Mouse (Mus musculus) heart, adult 11 months (tissue): ENCODE data around the gene Msh5.
"Not testable (repeated sequence)": the region's sequence is repeated elsewhere in the genome, so short reads cannot be mapped to it uniquely, and the experiment has no call there.

ENCODE experiments used
- DNase-seq: peaks from one replicate; pipeline ENCODE4 v3.0.0; 2022

Msh5 gene

DNA sequence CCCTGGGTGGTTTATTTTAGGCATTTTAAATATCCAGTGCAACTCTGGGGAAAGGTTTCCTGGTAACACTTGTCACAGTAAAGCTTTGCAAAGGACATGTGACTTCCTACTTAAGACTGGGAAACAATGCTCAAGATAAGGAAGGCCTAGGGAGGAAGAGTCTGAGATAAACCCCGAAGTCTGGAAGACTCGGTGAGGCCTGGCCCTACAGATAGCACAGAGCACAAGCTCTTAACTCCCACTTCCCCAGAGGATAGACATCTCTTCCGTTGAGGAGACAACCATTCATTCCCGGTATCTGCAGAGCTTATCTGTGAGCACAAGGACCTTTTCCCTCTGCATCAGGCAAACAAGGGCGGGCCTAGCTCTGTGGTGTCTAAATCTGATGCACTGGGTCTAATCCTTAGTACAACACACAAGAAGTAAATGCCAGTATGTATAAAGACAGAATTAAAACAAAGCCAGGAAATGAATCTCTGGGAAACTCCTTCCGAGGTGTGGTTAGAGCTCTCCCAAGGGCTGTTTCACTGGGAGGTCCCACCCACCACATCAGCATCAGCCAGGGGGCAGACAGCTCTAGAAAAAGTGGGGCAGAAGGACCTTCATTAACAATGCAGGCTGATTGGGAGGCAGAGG, 24.6 kb downstream of the Msh5 start:
- peak; percentile 97 for DNase-seq

DNA sequence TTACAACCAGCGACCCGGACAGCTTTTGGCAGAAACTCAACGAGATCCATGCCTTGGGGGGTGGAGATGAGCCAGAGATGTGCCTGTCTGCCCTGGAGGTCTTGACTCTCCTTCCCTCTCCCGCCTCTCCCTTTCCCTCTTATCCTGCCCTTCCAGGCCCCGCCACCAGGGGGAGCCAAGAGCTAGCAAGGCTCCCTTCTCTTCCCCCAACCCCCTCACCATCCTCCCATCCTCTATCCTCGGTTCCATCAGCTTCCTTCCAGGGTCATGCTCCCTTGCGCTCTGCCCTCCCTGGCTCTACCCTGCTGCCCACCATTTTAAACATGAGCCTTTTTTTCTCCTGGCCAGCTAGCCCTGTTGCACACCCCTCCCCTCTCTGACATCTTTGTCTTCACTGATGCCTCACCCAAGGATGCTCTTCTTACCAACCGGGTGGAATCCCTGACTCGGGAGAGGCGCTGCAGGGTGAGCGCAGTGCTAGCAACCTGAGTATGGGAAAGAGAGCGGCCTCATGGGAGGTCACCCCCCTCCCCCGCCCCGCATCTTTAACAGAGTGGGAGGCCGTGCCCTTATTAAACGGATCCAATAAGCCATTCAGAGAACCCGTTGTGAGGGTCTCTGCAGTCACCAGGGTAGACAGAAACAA, 25.3 kb downstream of the Msh5 start:
- peak; percentile 99 for DNase-seq

DNA sequence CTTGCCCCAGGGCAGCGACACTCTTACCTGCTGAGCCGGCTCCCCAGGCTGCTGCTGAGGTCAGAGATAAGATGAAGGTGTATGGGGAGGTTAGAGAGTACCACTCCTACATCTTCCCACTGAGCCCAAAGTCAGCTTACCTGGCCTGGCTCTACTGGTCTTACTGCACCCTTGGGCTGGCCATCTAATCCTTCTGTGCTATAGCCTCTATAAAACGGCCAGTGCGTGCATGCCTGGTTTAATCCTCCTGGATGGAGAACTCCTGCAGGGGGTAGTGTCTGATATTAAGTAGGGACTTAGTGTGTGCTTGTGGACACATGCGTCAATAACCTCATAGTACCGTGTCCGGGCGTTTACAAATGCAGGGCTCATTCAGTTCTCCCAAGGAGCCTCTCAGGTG, 26.0 kb downstream of the Msh5 start:
- DNase-seq, result peak; percentile 91

DNA sequence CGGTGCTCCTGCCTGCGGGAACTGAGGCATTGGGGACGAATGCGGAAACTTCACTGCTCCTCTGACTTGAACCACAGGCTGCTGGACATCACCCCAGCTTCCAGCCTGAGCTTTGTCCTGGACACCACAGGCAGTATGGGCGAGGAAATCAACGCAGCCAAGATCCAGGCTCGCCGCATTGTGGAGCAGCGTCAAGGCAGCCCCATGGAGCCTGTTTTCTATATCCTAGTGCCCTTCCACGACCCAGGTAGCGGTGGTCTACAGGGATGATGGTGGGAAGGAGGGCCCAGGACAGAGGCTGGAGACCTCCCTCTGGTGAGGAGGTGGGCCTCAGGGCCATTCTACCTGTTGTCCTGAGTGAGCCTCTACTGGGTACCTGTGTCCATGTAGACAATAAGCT, 26.7 kb downstream of the Msh5 start:
- peak; percentile 92 for DNase-seq

DNA sequence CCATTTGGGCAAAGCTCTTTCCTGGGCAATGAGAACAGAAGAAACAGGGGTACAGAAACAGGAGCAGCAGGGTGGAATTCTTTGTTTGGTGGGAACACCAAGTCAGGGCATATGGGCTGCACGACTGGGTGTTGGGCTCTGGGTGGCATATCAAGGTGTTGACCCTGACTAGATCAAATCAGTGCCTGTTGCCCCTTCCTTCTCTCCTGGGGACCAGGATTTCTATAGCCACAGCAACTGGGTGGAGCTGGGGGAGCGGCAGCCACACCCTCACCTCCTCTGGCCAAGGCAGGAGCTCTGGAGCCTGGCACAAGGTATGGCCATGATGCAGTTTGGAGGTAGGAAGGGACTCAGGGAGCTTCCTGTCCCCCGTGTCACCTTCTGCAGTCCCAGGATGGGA, 28.4 kb downstream of the Msh5 start:
- peak; percentile 87 for DNase-seq

DNA sequence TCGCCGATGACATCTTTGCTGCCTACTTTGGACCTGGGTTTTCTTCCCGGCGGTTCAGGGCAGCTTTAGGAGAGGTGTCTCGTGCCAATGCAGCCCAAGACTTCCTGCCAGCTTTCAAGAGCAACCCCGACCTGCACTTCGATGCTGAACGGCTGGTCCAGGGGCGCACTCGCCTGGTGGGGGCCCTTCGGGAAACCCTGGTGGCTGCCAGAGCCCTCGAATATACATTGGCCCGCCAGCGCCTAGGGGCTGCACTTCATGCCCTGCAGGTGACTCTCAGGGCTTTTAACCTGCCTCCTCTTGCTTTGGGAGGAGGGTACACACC, 28.9 kb downstream of the Msh5 start:
- DNase-seq, result peak; percentile 89

DNA sequence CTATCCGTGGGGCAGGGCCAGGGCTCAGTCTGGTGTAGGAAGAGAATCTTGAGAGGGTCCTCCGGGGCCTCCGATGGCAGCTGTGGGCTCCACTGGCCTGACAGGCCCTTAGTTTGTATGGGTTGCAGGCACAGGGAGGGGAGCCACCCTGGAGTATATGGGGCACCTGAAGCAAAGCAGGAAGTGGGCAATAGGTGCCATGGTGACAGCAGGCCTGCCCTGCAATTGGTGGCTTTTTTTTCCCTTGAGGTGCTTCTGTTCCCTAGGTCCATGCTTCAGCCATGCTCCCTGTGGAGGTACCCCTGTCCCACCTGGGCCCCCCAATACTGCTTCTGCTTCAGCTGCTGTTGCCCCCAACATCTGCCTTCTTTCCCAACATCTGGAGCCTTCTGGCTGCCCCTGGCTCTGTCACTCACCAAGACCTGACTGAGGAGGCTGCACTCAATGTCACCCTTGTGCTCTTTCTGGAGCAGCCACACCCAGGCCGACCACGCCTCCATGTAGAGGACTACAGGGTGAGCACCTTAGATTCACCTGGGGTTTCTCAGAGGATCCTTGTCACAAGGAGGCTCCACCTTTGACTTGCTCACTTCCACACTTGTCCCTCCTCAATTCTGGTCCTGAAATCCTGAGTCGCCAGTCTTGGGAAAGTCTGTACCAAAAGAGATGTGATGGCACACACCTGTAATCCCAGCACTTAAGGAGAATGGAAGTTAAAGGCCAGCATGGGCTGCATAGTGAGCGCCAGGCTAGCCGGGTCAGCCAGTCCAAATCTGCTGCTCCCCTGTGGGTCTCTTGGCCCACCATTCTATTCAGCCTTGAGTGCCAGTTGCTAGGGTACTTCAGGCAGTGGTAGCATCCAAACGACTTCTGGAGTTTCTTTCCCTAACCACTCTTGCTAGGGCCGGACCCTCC, 29.5 kb downstream of the Msh5 start:
- peak; percentile 88 for DNase-seq

DNA sequence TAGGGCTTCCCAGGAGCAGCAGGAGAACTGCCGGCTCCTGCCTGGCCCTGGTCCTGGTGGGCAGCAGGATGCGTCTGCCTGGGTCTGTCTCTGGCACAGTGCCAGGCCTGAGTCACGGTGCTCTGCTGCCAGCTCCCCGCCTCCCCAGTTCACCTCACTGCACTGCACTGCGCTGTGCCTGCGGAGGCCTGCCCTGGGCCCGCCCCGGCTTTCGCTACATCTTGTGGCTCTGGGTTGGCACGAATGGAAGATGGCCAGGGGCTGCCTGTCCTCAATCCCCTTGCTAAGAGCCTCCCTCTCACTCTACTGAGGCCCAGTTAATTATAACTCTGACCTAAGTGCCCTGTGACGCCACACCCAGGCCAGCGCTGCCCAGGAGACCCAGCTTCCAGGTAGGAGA, 30.2 kb downstream of the Msh5 start, which contains the start of gene Vwa7:
Gene Vwa7, plus strand, starts transcription at position 204 of the 400 bp plus-strand sequence.
- peak; percentile 95 for DNase-seq

DNA sequence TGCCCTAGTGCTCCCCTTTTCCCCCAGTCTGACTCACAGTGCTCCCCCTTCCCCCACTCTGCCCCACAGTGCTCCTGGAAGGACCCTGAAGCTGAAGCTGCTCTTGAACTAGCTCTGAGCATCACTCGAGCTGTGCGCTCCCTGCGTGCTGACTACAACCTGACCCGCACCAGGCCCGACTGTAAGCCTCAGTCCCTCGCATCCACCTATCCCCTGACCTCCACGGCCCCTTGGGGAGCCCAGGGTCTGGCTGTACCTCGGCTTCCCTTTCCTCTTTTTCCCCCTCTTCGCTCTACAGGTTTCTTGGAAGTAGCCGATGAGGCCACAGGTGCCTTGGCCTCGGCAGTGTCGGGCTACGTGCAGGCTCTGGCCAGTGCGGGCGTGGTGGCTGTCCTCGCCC, 31.2 kb downstream of the Msh5 start:
- DNase-seq, result peak; percentile 89

DNA sequence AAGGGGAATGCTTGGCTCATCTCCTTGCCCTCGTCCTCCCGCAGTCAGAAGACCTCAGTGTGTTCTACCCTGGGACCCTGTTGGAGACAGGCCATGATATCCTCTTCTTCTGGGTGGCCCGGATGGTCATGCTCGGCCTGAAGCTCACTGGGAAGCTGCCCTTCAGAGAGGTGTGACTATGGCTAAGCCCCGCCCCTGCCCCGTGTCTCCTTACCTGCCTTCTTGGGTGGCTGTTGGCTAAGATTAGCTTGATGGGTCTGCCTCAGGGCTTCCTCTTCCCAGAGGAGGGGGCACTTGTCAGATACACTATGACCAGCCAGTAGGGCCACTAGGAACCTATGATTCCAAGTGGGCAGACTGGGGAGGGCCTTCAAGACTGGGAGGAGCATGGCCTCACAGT, 33.3 kb downstream of the Msh5 start:
- DNase-seq, result peak; percentile 90

DNA sequence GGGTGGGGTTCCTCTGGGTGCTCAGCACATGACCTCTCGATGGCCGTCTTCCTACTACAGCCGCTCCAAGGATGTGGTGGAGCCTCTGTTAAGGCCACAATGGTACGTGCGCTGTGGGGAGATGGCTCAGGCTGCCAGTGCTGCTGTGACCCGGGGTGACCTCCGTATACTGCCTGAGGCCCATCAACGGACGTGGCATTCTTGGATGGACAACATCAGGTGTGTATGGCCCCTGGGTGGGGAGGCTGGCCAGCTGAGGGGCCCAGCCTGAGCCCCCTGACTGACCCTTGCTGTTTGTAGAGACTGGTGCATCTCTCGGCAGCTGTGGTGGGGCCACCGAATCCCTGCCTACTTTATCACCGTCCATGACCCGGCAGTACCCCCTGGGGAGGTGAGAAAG, 34.1 kb downstream of the Msh5 start:
- DNase-seq, result peak; percentile 89

DNA sequence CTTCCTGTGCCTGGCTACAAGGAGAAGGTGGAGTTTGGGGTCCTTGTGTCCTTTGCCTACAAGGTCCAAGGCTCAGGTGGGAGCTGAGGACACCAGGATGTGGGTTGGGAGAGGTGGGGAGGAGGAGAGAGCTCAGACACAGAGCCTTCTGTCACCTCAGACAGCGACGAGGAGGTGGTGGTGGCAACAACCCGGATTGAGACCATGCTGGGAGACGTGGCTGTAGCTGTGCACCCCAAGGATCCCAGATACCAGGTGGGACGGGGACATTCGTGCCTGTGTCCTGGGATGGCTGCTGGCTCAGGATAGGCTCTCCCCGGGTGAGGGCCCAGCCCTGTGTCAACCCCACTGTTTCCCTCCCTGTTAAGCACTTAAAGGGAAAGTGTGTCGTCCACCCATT, 35.1 kb downstream of the Msh5 start:
- peak; percentile 90 for DNase-seq

DNA sequence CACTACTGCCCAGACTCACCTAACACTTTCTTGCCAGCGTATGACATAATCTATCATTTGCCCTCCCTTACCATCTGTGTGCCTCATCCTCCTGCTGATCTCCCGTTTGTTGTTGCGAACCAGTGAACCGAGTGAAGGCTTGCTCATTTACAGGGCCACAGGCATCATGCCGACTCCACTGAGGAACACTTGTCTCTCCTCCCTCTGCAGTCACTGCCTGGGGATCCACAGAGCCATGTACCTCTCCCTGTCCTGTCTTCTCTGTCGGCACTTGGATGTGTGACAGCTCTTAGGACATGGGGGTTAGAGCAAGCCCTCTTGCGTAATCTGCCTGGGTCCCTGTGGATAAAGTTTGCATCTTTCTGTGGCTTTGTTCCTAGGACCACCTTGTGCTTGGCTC, 37.0 kb downstream of the Msh5 start:
- peak; percentile 91 for DNase-seq

DNA sequence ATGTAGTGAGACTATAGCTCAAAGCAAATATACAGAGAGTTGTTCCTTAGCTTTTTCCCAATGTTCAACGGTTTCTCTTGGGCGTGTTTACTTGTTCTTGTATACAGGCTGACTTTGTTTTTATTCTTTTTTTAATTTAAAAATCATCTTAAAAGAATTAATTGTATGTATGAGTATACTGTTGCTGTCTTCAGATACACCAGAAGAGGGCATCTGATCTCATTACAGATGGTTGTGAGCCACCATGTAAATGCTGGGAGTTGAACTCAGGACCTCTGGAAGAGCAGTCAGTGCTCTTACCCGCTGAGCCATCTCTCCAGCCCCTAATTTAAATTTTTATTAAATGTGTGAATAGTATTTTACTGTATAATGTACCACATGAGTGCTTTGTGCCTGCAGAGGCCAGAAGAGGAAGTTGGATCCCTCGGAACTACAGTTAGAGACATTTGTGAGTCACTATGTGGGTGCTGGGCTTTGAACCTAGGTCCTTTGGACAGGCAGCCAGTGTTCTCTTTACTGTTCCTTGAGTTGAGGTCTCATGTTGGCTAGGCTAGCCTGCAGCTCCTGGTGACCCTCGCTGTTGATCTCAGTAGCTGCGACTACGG, 39.1 kb downstream of the Msh5 start:
- DNase-seq, result no peak

DNA sequence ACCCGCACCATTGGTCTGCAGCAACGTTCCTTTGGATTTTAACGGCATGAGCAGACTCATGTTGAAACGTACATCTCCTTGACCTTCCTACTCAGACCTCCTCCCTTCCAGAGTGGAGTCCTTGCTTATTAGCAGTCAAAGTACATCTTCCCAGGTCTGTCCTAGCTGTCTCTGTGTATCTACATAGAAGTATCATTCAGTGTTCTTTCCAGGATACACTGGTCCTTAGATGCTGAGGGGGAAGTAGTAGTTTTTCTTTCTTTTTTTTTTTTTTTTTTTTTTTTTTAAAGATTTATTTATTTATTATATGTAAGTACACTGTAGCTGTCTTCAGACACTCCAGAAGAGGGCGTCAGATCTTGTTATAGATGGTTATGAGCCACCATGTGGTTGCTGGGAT, 40.6 kb downstream of the Msh5 start:
- not testable (repeated sequence) for DNase-seq

DNA sequence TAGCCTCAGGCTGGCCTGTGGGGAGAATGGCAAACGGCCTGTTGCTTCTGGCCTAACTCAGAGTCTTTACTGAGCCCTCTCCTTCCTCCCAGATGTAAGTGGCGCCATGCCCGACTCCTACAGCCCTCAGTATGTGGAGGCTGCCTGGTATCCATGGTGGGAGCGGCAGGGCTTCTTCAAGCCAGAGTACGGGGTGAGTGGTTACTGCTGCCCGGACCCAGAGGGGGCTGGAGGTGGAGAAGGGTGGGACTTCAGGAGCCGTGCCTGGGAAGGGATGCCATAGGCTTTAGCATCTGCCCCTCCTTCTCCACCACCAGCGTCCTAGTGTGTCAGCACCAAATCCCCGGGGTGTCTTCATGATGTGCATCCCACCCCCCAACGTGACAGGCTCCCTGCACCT, 41.4 kb downstream of the Msh5 start:
- peak; percentile 90 for DNase-seq

DNA sequence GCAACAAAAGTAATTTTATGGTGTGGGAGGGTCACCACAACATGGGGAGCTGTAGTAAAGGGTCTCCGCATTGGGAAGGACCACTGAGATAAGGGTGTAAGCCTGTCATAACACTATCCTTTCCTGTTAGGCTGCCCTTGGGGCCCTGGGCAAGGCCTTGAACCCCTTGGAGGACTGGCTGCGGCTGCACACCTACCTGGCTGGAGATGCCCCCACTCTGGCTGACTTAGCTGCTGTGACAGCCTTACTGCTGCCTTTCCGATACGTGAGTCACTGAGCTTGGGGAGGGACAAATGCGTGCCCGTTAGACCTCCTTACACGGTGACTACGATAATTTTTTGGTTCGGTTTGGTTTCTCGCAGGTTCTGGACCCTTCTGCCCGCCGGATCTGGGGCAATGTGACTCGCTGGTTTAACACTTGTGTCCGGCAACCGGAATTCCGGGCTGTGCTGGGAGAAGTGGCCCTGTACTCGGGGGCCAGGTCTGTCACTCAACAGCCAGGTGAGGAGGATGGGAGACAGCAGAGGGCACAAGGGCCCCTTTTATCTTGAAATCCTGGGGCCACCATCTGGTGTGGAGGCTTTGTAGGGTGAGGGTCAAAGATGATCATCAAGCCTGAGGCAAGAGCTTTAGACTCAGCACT, 42.3 kb downstream of the Msh5 start:
- DNase-seq, result peak; percentile 85

DNA sequence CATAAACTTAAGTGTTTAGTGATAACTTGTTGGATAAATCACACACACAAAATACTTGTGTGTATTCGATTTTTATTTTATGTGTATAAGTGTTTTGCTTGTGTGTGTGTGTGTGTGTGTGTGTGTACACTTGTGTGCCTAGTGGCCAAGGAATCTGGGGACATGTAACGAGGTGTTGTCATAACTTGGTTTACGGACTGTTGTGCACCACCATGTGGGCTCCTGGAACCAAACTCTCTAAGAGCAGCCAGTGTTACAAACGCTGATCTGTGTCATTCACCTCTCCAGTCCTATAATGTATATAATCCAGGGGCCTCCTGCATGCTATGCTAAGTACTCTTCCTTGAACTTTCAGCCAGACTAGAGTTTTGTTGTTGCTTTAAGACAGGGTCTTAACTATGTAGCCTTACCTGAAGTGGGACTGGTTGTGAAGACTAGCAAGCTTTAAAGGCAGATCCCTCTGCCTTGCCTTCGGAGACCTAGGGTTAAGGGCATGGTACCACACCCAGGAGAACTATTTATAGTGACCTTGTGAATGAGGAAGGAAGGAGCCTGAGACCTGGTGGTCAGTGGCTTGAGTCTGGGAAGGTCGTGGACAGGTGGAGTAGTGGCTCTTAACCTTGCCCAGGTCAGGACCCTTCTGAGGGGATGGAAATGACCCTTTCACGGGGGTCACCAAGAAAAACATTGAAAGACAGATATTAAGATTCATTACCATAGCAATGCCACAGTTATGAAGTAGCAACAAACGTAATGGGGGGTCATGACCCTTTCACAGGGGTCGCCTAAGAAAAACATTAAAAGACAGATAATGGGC, 43.3 kb downstream of the Msh5 start:
- peak; percentile 86 for DNase-seq

DNA sequence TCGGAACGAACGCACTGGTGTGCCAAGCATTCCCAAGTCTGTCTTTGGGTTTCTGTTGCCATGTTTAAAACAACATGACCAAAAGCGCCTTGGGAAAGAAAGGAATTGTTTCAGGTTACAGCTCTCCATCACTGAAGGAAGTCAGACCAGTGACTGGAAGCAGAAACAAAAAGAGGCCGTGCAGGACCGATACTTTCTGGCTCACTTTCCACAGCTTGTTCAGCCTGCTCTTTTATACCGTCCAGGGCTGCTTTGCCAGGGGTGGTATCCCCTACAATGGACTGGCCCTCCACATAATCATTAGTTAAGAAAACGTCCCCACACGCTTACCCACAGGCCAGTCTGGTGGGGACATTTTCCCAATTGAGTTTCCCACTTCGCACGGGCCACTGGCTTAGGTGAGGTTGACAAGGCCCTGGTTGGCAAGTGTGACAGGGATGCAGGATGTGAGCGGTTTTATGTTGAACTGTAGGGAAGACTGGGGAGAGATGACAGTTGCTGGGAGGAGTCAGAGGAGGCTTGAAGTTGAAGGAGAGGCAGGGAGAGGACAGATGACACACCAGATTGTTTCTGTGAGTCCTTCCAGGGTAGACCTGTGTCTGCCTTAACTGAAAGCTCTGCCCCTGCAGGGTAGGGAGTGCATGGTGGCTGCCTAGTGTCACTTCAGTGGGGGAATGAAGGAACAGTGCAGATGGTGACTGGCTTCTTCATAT, 44.2 kb downstream of the Msh5 start:
- peak; percentile 92 for DNase-seq

DNA sequence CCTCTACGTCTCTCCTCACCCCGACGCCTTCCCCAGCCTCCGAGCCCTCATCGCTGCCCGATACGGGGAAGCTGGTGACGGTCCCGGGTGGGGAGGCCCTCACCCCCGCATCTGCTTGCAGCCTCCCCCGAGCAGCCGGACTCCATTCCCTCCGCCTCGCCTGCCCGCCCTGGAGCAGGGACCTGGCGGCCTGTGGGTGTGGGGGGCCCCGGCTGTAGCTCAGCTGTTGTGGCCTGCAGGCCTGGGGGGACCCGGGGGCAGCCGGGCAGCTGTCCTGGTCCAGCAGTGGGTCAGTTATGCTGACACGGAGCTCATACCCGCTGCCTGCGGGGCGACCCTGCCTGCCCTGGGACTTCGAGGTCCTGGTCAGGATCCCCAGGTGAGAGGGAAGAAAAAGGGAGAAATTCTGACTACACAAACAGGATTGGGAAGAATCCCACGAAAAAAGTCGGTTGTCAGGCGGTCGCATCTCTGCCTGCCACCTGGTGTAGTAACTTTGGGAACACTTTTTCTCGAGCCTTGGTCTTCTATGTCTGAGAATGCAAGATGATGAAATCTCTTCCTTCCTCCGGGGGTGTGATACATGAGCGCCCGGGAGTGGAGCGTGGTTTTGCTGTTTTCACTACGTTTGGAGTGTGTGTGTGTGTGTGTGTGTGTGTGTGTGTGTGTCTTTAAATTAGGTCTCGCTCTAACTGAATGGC, 44.9 kb downstream of the Msh5 start:
- DNase-seq, result no peak
